Mouse (Mus musculus): ENCODE measurements around the gene Trnau1ap.

GRCm38 (mm10) chr4:132275949-132276348 lies 53.4 kb downstream of the Trnau1ap start:
- TF ChIP-seq CTCF (IDR thresholded peaks at IDR 0.05; ENCODE audit: low read depth, low read length) (no peak), TAL1 (conservative IDR thresholded peaks at IDR 0.05; ENCODE audit: low read depth, low read length) (0 out of 2 replicates have a peak, but pooled peaks have one; percentile 8), GATA1 (IDR thresholded peaks at IDR 0.05; ENCODE audit: borderline replicate concordance, low read length) (no peak)
